Mouse (Mus musculus) hindbrain, embryonic 16.5 days (tissue): ENCODE measurements around the gene Synj2. TPM values are rescaled to one million over a fixed set of nuclear protein-coding genes. Genes with fewer than 3 reads are reported as not detected.

ENCODE experiments used
- ATAC-seq: fragments of 200-750 bp; cut with Nextera tagmentation; 2 replicates; pipeline ENCODE4 v1.8.0; 2017; ENCODE audit warnings: moderate TSS enrichment, moderate library complexity
- H3K27ac ChIP-seq: fragments of 300-500 bp; sonication (generic); 2 replicates; pipeline ENCODE4 v1.5.1; 2014; ENCODE audit warnings: low read depth, mild to moderate bottlenecking, control low read depth, low read length, moderate library complexity
- H3K27me3 ChIP-seq: fragments of 300-500 bp; sonication (generic); replicated peaks from 2 replicates; pipeline ENCODE4 v1.6.1; 2014; ENCODE audit warnings: low read length; ENCODE audit not compliant: control insufficient read depth, insufficient read depth
- H3K36me3 ChIP-seq: fragments of 300-500 bp; sonication (generic); 2 replicates; pipeline ENCODE4 v1.6.1; 2014; ENCODE audit warnings: mild to moderate bottlenecking, low read length, moderate library complexity, mixed read lengths; ENCODE audit not compliant: control insufficient read depth, insufficient read depth
- H3K4me1 ChIP-seq: fragments of 300-500 bp; sonication (generic); 2 replicates; pipeline ENCODE4 v1.6.1; 2014; ENCODE audit warnings: low read depth, low read length; ENCODE audit not compliant: control insufficient read depth, insufficient read depth
- H3K4me2 ChIP-seq: fragments of 300-500 bp; sonication (generic); 2 replicates; pipeline ENCODE4 v1.6.1; 2014; ENCODE audit warnings: mild to moderate bottlenecking, low read length, control low read depth, moderate library complexity
- H3K4me3 ChIP-seq: fragments of 300-500 bp; sonication (generic); 2 replicates; pipeline ENCODE4 v1.5.1; 2014; ENCODE audit warnings: mild to moderate bottlenecking, low read length, control low read depth, moderate library complexity
- H3K9ac ChIP-seq: fragments of 300-500 bp; sonication (generic); 2 replicates; pipeline ENCODE4 v1.6.1; 2014; ENCODE audit warnings: low read depth, mild to moderate bottlenecking, control low read depth, low read length, moderate library complexity
- H3K9me3 ChIP-seq: fragments of 300-500 bp; sonication (generic); 2 replicates; pipeline ENCODE4 v1.6.1; 2014; ENCODE audit warnings: mild to moderate bottlenecking, low read length, moderate library complexity; ENCODE audit not compliant: control insufficient read depth
- WGBS: fragments of 180-500 bp; shearing (Covaris S2); extraction: QIAGEN DNeasy Blood & Tissue Kit; methylation state at CpG from one replicate; pipeline ENCODE4 v1.1.7; 2014; 5-methylcytosine and 5-hydroxymethylcytosine counted together
- polyA plus RNA-seq: library from polyadenylated mRNA; unstranded; fragments of >200 nt; fragmentation: Nextera tagmentation; extraction: Ambion mirVana; gene quantifications from 2 replicates; pipeline ENCODE4 v1.2.1, GENCODE M21; 2015

Gene Synj2
- polyA plus RNA-seq, 1 experiment from 2014 or later = 1.9 TPM

- Histone ChIP-seq H3K9ac (no peak overlapping the region), H3K4me2 (no peak overlapping the region), H3K9me3 (no peaks in the 10 kb centered on the region), H3K27me3 (no peaks in the 10 kb centered on the region), H3K4me3 (no peak overlapping the region), H3K4me1 (0 out of 2 replicates have a peak, but pooled peaks cover 4% of the 10 kb centered on the region), H3K27ac (no peak overlapping the region), H3K36me3 (no peaks in the 10 kb centered on the region)
- no peak for ATAC-seq
These were observed 57.1 kb downstream of the Synj2 start for GRCm38 (mm10) chr17:5998235-5998500.

GRCm38 (mm10) chr17:5999039-5999543, 58.0 kb downstream of the Synj2 start:
- 89% methylated on average over 5 of the region's 5 CpGs for WGBS
- no peaks in the 10 kb centered on the region for H3K9me3 ChIP-seq
- no peak overlapping the region for H3K9ac ChIP-seq
- no peaks in the 10 kb centered on the region for H3K36me3 ChIP-seq
- H3K4me3 ChIP-seq = no peak overlapping the region
- 0 out of 2 replicates have a peak, but pooled peaks cover 4% of the 10 kb centered on the region for H3K4me1 ChIP-seq
- no peak overlapping the region for H3K27ac ChIP-seq
- ATAC-seq = no peak
- H3K27me3 ChIP-seq = no peaks in the 10 kb centered on the region
- no peak overlapping the region for H3K4me2 ChIP-seq

GRCm38 (mm10) chr17:6000864-6001319, 59.8 kb downstream of the Synj2 start:
- H3K4me1 ChIP-seq = peaks cover 11% of the 10 kb centered on the region
- no peaks in the 10 kb centered on the region for H3K36me3 ChIP-seq
- no peaks in the 10 kb centered on the region for H3K9me3 ChIP-seq
- H3K4me2 ChIP-seq = no peak overlapping the region
- H3K9ac ChIP-seq = no peak overlapping the region
- 85% methylated on average over 8 of the region's 8 CpGs for WGBS
- ATAC-seq = no peak
- H3K27ac ChIP-seq = no peak overlapping the region
- no peaks in the 10 kb centered on the region for H3K27me3 ChIP-seq
- H3K4me3 ChIP-seq = no peak overlapping the region

- H3K4me3 ChIP-seq = no peak overlapping the region
- no peak for ATAC-seq
- H3K9me3 ChIP-seq = no peaks in the 10 kb centered on the region
- no peak overlapping the region for H3K27ac ChIP-seq
- WGBS = 79% methylated on average over 6 of the region's 6 CpGs
- H3K4me1 ChIP-seq = peaks cover 16% of the 10 kb centered on the region
- H3K27me3 ChIP-seq = no peaks in the 10 kb centered on the region
- no peak overlapping the region for H3K4me2 ChIP-seq
- H3K36me3 ChIP-seq = no peaks in the 10 kb centered on the region
- H3K9ac ChIP-seq = no peak overlapping the region
These were observed 60.3 kb downstream of the Synj2 start for GRCm38 (mm10) chr17:6001389-6001788.

- ATAC-seq = no peak
- 75% methylated on average over 7 of the region's 7 CpGs for WGBS
These were observed 60.8 kb downstream of the Synj2 start for GRCm38 (mm10) chr17:6001836-6002235.

GRCm38 (mm10) chr17:6002563-6002962, 61.5 kb downstream of the Synj2 start:
- no peak for ATAC-seq
- WGBS = 93% methylated on average over 6 of the region's 6 CpGs

More at GRCm38 (mm10) chr17:6001836-6002235, 60.8 kb downstream of the Synj2 start:
- H3K36me3 ChIP-seq = no peaks in the 10 kb centered on the region
- no peaks in the 10 kb centered on the region for H3K27me3 ChIP-seq
- no peak overlapping the region for H3K27ac ChIP-seq
- no peak overlapping the region for H3K9ac ChIP-seq
- H3K4me3 ChIP-seq = no peak overlapping the region
- no peak overlapping the region for H3K4me2 ChIP-seq
- no peaks in the 10 kb centered on the region for H3K9me3 ChIP-seq
- peaks cover 18% of the 10 kb centered on the region for H3K4me1 ChIP-seq

GRCm38 (mm10) chr17:6003661-6004060, 62.6 kb downstream of the Synj2 start:
- no peak overlapping the region for H3K4me3 ChIP-seq

More at GRCm38 (mm10) chr17:6002563-6002962, 61.5 kb downstream of the Synj2 start:
- no peak overlapping the region for H3K4me3 ChIP-seq
- no peaks in the 10 kb centered on the region for H3K9me3 ChIP-seq
- no peaks in the 10 kb centered on the region for H3K27me3 ChIP-seq
- H3K36me3 ChIP-seq = no peaks in the 10 kb centered on the region
- no peak overlapping the region for H3K4me2 ChIP-seq
- no peak overlapping the region for H3K9ac ChIP-seq
- no peak overlapping the region for H3K27ac ChIP-seq
- peaks cover 14% of the 10 kb centered on the region for H3K4me1 ChIP-seq

GRCm38 (mm10) chr17:6005246-6005637, 64.2 kb downstream of the Synj2 start:
- no peaks in the 10 kb centered on the region for H3K36me3 ChIP-seq
- H3K27me3 ChIP-seq = no peaks in the 10 kb centered on the region
- no peak overlapping the region for H3K4me3 ChIP-seq
- H3K27ac ChIP-seq = no peak overlapping the region; the same call in 1 of the 2 replicates
- WGBS = 13% methylated on average over 10 of the region's 14 CpGs
- peak; percentile 65 for ATAC-seq
- H3K9ac ChIP-seq = no peak overlapping the region
- H3K4me1 ChIP-seq = peaks cover 14% of the 10 kb centered on the region
- no peak overlapping the region for H3K4me2 ChIP-seq
- no peaks in the 10 kb centered on the region for H3K9me3 ChIP-seq

More at GRCm38 (mm10) chr17:6003661-6004060, 62.6 kb downstream of the Synj2 start:
- H3K9ac ChIP-seq = no peak overlapping the region
- H3K4me2 ChIP-seq = no peak overlapping the region
- 97% methylated on average over 6 of the region's 6 CpGs for WGBS
- no peaks in the 10 kb centered on the region for H3K27me3 ChIP-seq
- H3K36me3 ChIP-seq = no peaks in the 10 kb centered on the region
- no peak for ATAC-seq
- no peaks in the 10 kb centered on the region for H3K9me3 ChIP-seq
- H3K27ac ChIP-seq = no peak overlapping the region
- peaks cover 14% of the 10 kb centered on the region for H3K4me1 ChIP-seq

GRCm38 (mm10) chr17:6005638-6006471, 64.8 kb downstream of the Synj2 start:
- peak; percentile 76 for ATAC-seq
- Histone ChIP-seq H3K9ac (0 out of 2 replicates have a peak overlapping the region, but pooled peaks have one; percentile 14), H3K27ac (peak overlapping the region; percentile 19), H3K36me3 (no peaks in the 10 kb centered on the region), H3K27me3 (no peaks in the 10 kb centered on the region), H3K9me3 (no peaks in the 10 kb centered on the region), H3K4me2 (no peak overlapping the region; the same call in 1 of the 2 replicates), H3K4me3 (no peak overlapping the region), H3K4me1 (peaks cover 14% of the 10 kb centered on the region)
- 18% methylated on average over 14 of the region's 14 CpGs for WGBS
